Mouse (Mus musculus) cortical plate, adult 2 months (tissue): Measurements from ENCODE around the gene Cntn6.

Source experiments
- CTCF ChIP-seq: fragments of 200-500 bp; IDR thresholded peaks from 2 replicates; pipeline ENCODE4 v1.5.1; 2011; ENCODE audit warnings: mild to moderate bottlenecking, control low read depth, low read length; ENCODE audit not compliant: insufficient read depth; ENCODE audit errors: extremely low read depth
- POLR2A ChIP-seq: fragments of 200-500 bp; IDR thresholded peaks from 2 replicates; pipeline ENCODE4 v1.6.1; 2011; ENCODE audit warnings: mild to moderate bottlenecking, low read length, control low read depth; ENCODE audit not compliant: insufficient read depth; ENCODE audit errors: extremely low read depth

- no peak for TF ChIP-seq POLR2A
- no peak for TF ChIP-seq CTCF
Observed at GRCm38 (mm10) chr6:104728571-104728970, 236.0 kb downstream of the Cntn6 start.
